In the genomic region with DNA sequence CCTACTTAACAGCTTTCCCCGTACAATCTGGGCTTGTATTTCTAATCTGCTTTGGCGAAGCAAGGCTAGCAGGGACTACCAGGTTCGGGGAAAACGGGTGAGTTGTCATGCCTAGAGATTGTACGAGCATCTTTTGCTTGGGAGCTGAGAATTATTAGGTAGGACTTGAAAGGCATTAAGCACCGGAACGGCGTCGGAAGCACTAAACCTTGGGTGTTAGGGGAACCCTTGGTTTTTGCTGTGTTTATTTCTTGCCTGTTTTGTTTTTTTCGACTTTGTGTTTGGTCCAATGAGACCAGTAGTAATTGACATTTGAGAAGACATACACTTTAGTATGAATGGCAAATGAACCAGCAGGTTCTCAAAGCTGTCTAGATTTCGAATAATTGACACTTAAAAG, we compare ENCODE assay signal across 9 mouse cellular contexts. TPM values are rescaled to one million over a fixed set of nuclear protein-coding genes. Genes with fewer than 3 reads are reported as not detected.
DNase-seq lines count a peak whose midpoint lies in the region; ATAC-seq and TF ChIP-seq lines count a peak whose summit lies in the region.
"Had no signal": no experiment of that assay in that cellular context is flagged by ENCODE, and none has a peak within 500 bp of the region (broad histone marks: within the 10 kb centered on the region; RNA-seq: fewer than 3 reads in every experiment).

No protein-coding gene starts in this region.

- peak overlapping the region; percentile 100 for H3K27ac ChIP-seq in kidney, embryonic 14.5 days (ENCODE audit: low read depth, low read length)
- H3K27ac ChIP-seq in hindbrain, embryonic 14.5 days: peak overlapping the region; percentile 99; the same call in 1 of the 2 replicates
- no peak overlapping the region for H3K27ac ChIP-seq in midbrain, embryonic 16.5 days (ENCODE audit: low read length)

- no peak for ATAC-seq in kidney, embryonic 14.5 days (ENCODE audit: low FRiP score, low TSS enrichment)
- ATAC-seq in hindbrain, embryonic 14.5 days (ENCODE audit: low FRiP score): no peak
- ATAC-seq in midbrain, embryonic 16.5 days: no peak
- no peak for ATAC-seq in CD4-positive, CD25-positive, alpha-beta regulatory T cell, adult 4 months

- TF ChIP-seq CTCF in brain, embryonic 14.5 days (IDR thresholded peaks at IDR 0.05; ENCODE audit: borderline replicate concordance, extremely low read depth, insufficient read depth, insufficient read length): no peak

- peak overlapping the region; percentile 67 for H3K4me2 ChIP-seq in kidney, embryonic 14.5 days (replicated peaks; ENCODE audit: low read depth, low read length)
- H3K4me2 ChIP-seq in hindbrain, embryonic 14.5 days (replicated peaks): peak overlapping the region; percentile 97
- peak overlapping the region; percentile 68 for H3K4me2 ChIP-seq in midbrain, embryonic 16.5 days (ENCODE audit: low read length)

- peaks cover 2% of the 10 kb centered on the region; the same call in 1 of the 2 replicates for H3K36me3 ChIP-seq in kidney, embryonic 14.5 days (ENCODE audit: control insufficient read depth, insufficient read depth, low read length)
- no peaks in the 10 kb centered on the region for H3K36me3 ChIP-seq in hindbrain, embryonic 14.5 days (replicated peaks; ENCODE audit: control insufficient read depth, insufficient read depth)
- no peaks in the 10 kb centered on the region for H3K36me3 ChIP-seq in midbrain, embryonic 16.5 days (ENCODE audit: control insufficient read depth, insufficient read depth, low read length)

- 2% methylated on average over 11 of the region's 11 CpGs for WGBS in kidney, embryonic 14.5 days
- 4% methylated on average over 11 of the region's 11 CpGs for WGBS in hindbrain, embryonic 14.5 days
- 4% methylated on average over 11 of the region's 11 CpGs for WGBS in midbrain, embryonic 16.5 days

- no peak for TF ChIP-seq POLR2A in brain, embryonic 14.5 days (IDR thresholded peaks at IDR 0.05; ENCODE audit: borderline replicate concordance, extremely low read depth, insufficient read depth, insufficient read length, poor library complexity, severe bottlenecking)

- no peaks in the 10 kb centered on the region for H3K27me3 ChIP-seq in kidney, embryonic 14.5 days (ENCODE audit: control insufficient read depth, insufficient read depth, low read length)
- H3K27me3 ChIP-seq in hindbrain, embryonic 14.5 days (ENCODE audit: control insufficient read depth, insufficient read depth, low read length): no peaks in the 10 kb centered on the region
- H3K27me3 ChIP-seq in midbrain, embryonic 16.5 days (ENCODE audit: control insufficient read depth, insufficient read depth, low read depth, low read length): no peaks in the 10 kb centered on the region
- H3K27me3 ChIP-seq: Patski had no signal

- H3K9me3 ChIP-seq in kidney, embryonic 14.5 days (ENCODE audit: control insufficient read depth, low read length): no peaks in the 10 kb centered on the region
- no peaks in the 10 kb centered on the region for H3K9me3 ChIP-seq in hindbrain, embryonic 14.5 days (ENCODE audit: control insufficient read depth, low read length)
- H3K9me3 ChIP-seq in midbrain, embryonic 16.5 days (replicated peaks; ENCODE audit: control insufficient read depth, low read length, poor library complexity, severe bottlenecking): no peaks in the 10 kb centered on the region

- H3K9ac ChIP-seq in kidney, embryonic 14.5 days (ENCODE audit: low read depth, low read length): peak overlapping the region; percentile 100
- H3K9ac ChIP-seq in hindbrain, embryonic 14.5 days: peak overlapping the region; percentile 99
- peak overlapping the region; percentile 100 for H3K9ac ChIP-seq in midbrain, embryonic 16.5 days (ENCODE audit: low read depth, low read length)

- H3K4me1 ChIP-seq in kidney, embryonic 14.5 days (ENCODE audit: control insufficient read depth, insufficient read depth, low read length): peaks cover 26% of the 10 kb centered on the region
- peaks cover 44% of the 10 kb centered on the region for H3K4me1 ChIP-seq in hindbrain, embryonic 14.5 days (replicated peaks; ENCODE audit: control insufficient read depth, insufficient read depth, low read length)
- H3K4me1 ChIP-seq in midbrain, embryonic 16.5 days (ENCODE audit: control insufficient read depth, insufficient read depth, low read length): peaks cover 36% of the 10 kb centered on the region

- peak overlapping the region; percentile 100 for H3K4me3 ChIP-seq in kidney, embryonic 14.5 days (ENCODE audit: low read length)
- peak overlapping the region; percentile 96 for H3K4me3 ChIP-seq in hindbrain, embryonic 14.5 days (replicated peaks; ENCODE audit: low read length)
- peak overlapping the region; percentile 97 for H3K4me3 ChIP-seq in midbrain, embryonic 16.5 days (ENCODE audit: low read depth, low read length)

- no peak for DNase-seq in kidney, adult 9 months
- peak; percentile 31 for DNase-seq in brain, embryonic 14.5 days (ENCODE audit: low read depth)
- no peak for DNase-seq in hindbrain, embryonic 14.5 days (ENCODE audit: low spot score)
- no peak for DNase-seq in adrenal gland, adult 18-20 months (ENCODE audit: low spot score in 2 of 2)
- no peak for DNase-seq in kidney, adult 18-20 months

RNA-seq across cellular contexts. Expression of a gene that starts 1.1 kb away (rescaled TPM):
- polyA plus RNA-seq in kidney, embryonic 14.5 days (2014; fragmentation: Nextera tagmentation; extraction: Ambion mirVana): 82.4 and 118 TPM in 2 replicates
- 93.0 and 117 TPM in 2 replicates for polyA plus RNA-seq in brain, embryonic 14.5 days (2012; rRNA removed)
- 87.0 and 94.2 TPM in 2 replicates for polyA plus RNA-seq in hindbrain, embryonic 14.5 days (2014; fragmentation: Nextera tagmentation; extraction: Ambion mirVana)
- polyA plus RNA-seq in midbrain, embryonic 16.5 days (2015; fragmentation: Nextera tagmentation; extraction: Ambion mirVana): 100 and 112 TPM in 2 replicates
- 10 to 100 TPM in 1 of 2 experiments, 1 to 10 TPM in 1; 6.7 to 13.2 TPM for polyA plus RNA-seq in CD4-positive, CD25-positive, alpha-beta regulatory T cell, adult 4 months (2017; shearing (Covaris generic))
- 10 to 100 TPM; 59.7 to 62.5 TPM for total RNA-seq in adrenal gland, adult 18-20 months (2021)

RNA-seq across cellular contexts. Expression of a gene that starts 31.3 kb away (rescaled TPM):
- polyA plus RNA-seq in kidney, embryonic 14.5 days (2014; fragmentation: Nextera tagmentation; extraction: Ambion mirVana): 40.9 and 46.6 TPM in 2 replicates
- 28.8 and 34.4 TPM in 2 replicates for polyA plus RNA-seq in brain, embryonic 14.5 days (2012; rRNA removed)
- 29.2 and 32.6 TPM in 2 replicates for polyA plus RNA-seq in hindbrain, embryonic 14.5 days (2014; fragmentation: Nextera tagmentation; extraction: Ambion mirVana)
- polyA plus RNA-seq in midbrain, embryonic 16.5 days (2015; fragmentation: Nextera tagmentation; extraction: Ambion mirVana): 37.2 and 43.0 TPM in 2 replicates
- polyA plus RNA-seq in CD4-positive, CD25-positive, alpha-beta regulatory T cell, adult 4 months (2017; shearing (Covaris generic)): 10 to 100 TPM; 32.8 to 34.9 TPM
- total RNA-seq in adrenal gland, adult 18-20 months (2021): 100 to 1,000 TPM in 1 of 2 experiments, 10 to 100 TPM in 1; 94.4 to 162 TPM

RNA-seq across cellular contexts. Expression of a gene that starts 36.5 kb away (rescaled TPM):
- 17.0 and 25.2 TPM in 2 replicates for polyA plus RNA-seq in kidney, embryonic 14.5 days (2014; fragmentation: Nextera tagmentation; extraction: Ambion mirVana)
- polyA plus RNA-seq in brain, embryonic 14.5 days (2012; rRNA removed): 35.7 and 37.2 TPM in 2 replicates
- polyA plus RNA-seq in hindbrain, embryonic 14.5 days (2014; fragmentation: Nextera tagmentation; extraction: Ambion mirVana): 19.8 and 20.0 TPM in 2 replicates
- 29.3 and 31.5 TPM in 2 replicates for polyA plus RNA-seq in midbrain, embryonic 16.5 days (2015; fragmentation: Nextera tagmentation; extraction: Ambion mirVana)
- polyA plus RNA-seq in CD4-positive, CD25-positive, alpha-beta regulatory T cell, adult 4 months (2017; shearing (Covaris generic)): not detected
- 10 to 100 TPM; 49.3 to 55.5 TPM for total RNA-seq in adrenal gland, adult 18-20 months (2021)

RNA-seq across cellular contexts. Expression of a gene that starts 47.0 kb away (rescaled TPM):
- polyA plus RNA-seq in kidney, embryonic 14.5 days (2014; fragmentation: Nextera tagmentation; extraction: Ambion mirVana): 1.8 and 2.1 TPM in 2 replicates
- 1.0 and 1.1 TPM in 2 replicates for polyA plus RNA-seq in brain, embryonic 14.5 days (2012; rRNA removed)
- 0.19 and 0.20 TPM in 2 replicates for polyA plus RNA-seq in hindbrain, embryonic 14.5 days (2014; fragmentation: Nextera tagmentation; extraction: Ambion mirVana)
- 0.18 TPM in 1 of 2 replicates, not detected in the other for polyA plus RNA-seq in midbrain, embryonic 16.5 days (2015; fragmentation: Nextera tagmentation; extraction: Ambion mirVana)
- not detected for polyA plus RNA-seq in CD4-positive, CD25-positive, alpha-beta regulatory T cell, adult 4 months (2017; shearing (Covaris generic))
- total RNA-seq in adrenal gland, adult 18-20 months (2021): 10 to 100 TPM in 1 of 2 experiments, 1 to 10 TPM in 1; 6.2 to 11.5 TPM
- polyA plus RNA-seq: Patski had no signal

Comparison
In these comparisons a context has a peak if more than half of its experiments do, and no peak if none do; other contexts are left out.
1. RNA of a gene that starts 36.5 kb away (polyA plus RNA-seq): 35.7 to 37.2 TPM in brain, embryonic 14.5 days, 29.3 to 31.5 TPM in midbrain, embryonic 16.5 days, 17.0 to 25.2 TPM in kidney, embryonic 14.5 days and 19.8 to 20.0 TPM in hindbrain, embryonic 14.5 days; not detected in CD4-positive, CD25-positive, alpha-beta regulatory T cell, adult 4 months; every median in the first group is over 10 times any median in the second.
2. Peak in every context shown above with its lines, with median percentiles within 50 percentile points of each other: H3K4me2 ChIP-seq, H3K4me3 ChIP-seq and H3K9ac ChIP-seq.